Mouse (Mus musculus) intestine, postnatal 0 days (tissue): ENCODE results near the gene Lgr5. TPM values are rescaled to one million over a fixed set of nuclear protein-coding genes. Genes with fewer than 3 reads are reported as not detected.

Experiments used
- ATAC-seq: fragments of 200-750 bp; cut with Nextera tagmentation; 2 replicates; pipeline ENCODE4 v1.8.0; 2017; ENCODE audit warnings: mild to moderate bottlenecking, moderate TSS enrichment, moderate library complexity
- H3K27ac ChIP-seq: fragments of 300-500 bp; sonication (generic); 2 replicates; pipeline ENCODE4 v1.5.1; 2014; ENCODE audit warnings: mild to moderate bottlenecking, low read depth, low read length, moderate library complexity
- H3K27me3 ChIP-seq: fragments of 300-500 bp; sonication (generic); replicated peaks from 2 replicates; pipeline ENCODE4 v1.6.1; 2014; ENCODE audit warnings: low read length, mixed read lengths; ENCODE audit not compliant: control insufficient read depth, insufficient read depth
- H3K36me3 ChIP-seq: fragments of 300-500 bp; sonication (generic); 2 replicates; pipeline ENCODE4 v1.6.1; 2014; ENCODE audit warnings: mild to moderate bottlenecking, moderate library complexity; ENCODE audit not compliant: control insufficient read depth, insufficient read depth
- H3K4me1 ChIP-seq: fragments of 300-500 bp; sonication (generic); replicated peaks from 2 replicates; pipeline ENCODE4 v1.6.1; 2014; ENCODE audit warnings: antibody characterized with exemption, low read length, mixed read lengths; ENCODE audit not compliant: control insufficient read depth, insufficient read depth
- H3K4me2 ChIP-seq: fragments of 300-500 bp; sonication (generic); replicated peaks from 2 replicates; pipeline ENCODE4 v1.6.1; 2014; ENCODE audit warnings: low read depth, mild to moderate bottlenecking, moderate library complexity
- H3K4me3 ChIP-seq: fragments of 300-500 bp; sonication (generic); 2 replicates; pipeline ENCODE4 v1.5.1; 2014; ENCODE audit warnings: low read depth, low read length
- H3K9ac ChIP-seq: fragments of 300-500 bp; sonication (generic); 2 replicates; pipeline ENCODE4 v1.6.1; 2014; ENCODE audit warnings: mild to moderate bottlenecking, low read depth, low read length
- H3K9me3 ChIP-seq: fragments of 300-500 bp; sonication (generic); 2 replicates; pipeline ENCODE4 v1.6.1; 2016; ENCODE audit warnings: mixed run types; ENCODE audit not compliant: control insufficient read depth
- CTCF ChIP-seq: sonication (generic); IDR thresholded peaks from 2 replicates; pipeline ENCODE4 v1.5.1; 2016; ENCODE audit warnings: low read depth, mild to moderate bottlenecking, control low read depth, antibody characterized with exemption, moderate library complexity
- WGBS: fragments of 180-500 bp; shearing (Covaris S2); extraction: QIAGEN DNeasy Blood & Tissue Kit; methylation state at CpG from one replicate; pipeline ENCODE4 v1.1.7; 2014; 5-methylcytosine and 5-hydroxymethylcytosine counted together
- polyA plus RNA-seq: library from polyadenylated mRNA; unstranded; fragments of >200 nt; fragmentation: Nextera tagmentation; extraction: Ambion mirVana; gene quantifications from 2 replicates; pipeline ENCODE4 v1.2.1, GENCODE M21; 2015

The Lgr5 gene
- polyA plus RNA-seq, 1 experiment from 2014 or later, result 2.5 TPM

GRCm38 (mm10) chr10:115617456-115618287 lies 30.1 kb upstream of the Lgr5 start:
- Histone ChIP-seq H3K4me1 (no peaks in the 10 kb centered on the region), H3K9ac (no peak overlapping the region), H3K36me3 (no peaks in the 10 kb centered on the region), H3K27me3 (no peaks in the 10 kb centered on the region), H3K9me3 (no peaks in the 10 kb centered on the region), H3K27ac (no peak overlapping the region), H3K4me2 (peak overlapping the region; percentile 49), H3K4me3 (0 out of 2 replicates have a peak overlapping the region, but pooled peaks have one; percentile 13)
- TF ChIP-seq CTCF, result peak; percentile 78
- peak; percentile 51; the same call in 1 of the 2 replicates for ATAC-seq
- 13% methylated on average over 13 of the region's 15 CpGs for WGBS

GRCm38 (mm10) chr10:115595748-115596147 lies 8.2 kb upstream of the Lgr5 start:
- H3K27ac ChIP-seq, result no peak overlapping the region
- no peaks in the 10 kb centered on the region for H3K27me3 ChIP-seq
- no peak for TF ChIP-seq CTCF
- no peaks in the 10 kb centered on the region for H3K9me3 ChIP-seq
- H3K4me3 ChIP-seq, result no peak overlapping the region
- no peak for ATAC-seq
- no peak overlapping the region for H3K4me2 ChIP-seq
- no peaks in the 10 kb centered on the region for H3K4me1 ChIP-seq
- no peak overlapping the region for H3K9ac ChIP-seq
- H3K36me3 ChIP-seq, result no peaks in the 10 kb centered on the region
- WGBS, result 94% methylated on average over 1 of the region's 1 CpGs

- Histone ChIP-seq H3K4me1 (no peaks in the 10 kb centered on the region), H3K9ac (no peak overlapping the region), H3K9me3 (no peaks in the 10 kb centered on the region), H3K27me3 (no peaks in the 10 kb centered on the region), H3K4me2 (no peak overlapping the region), H3K36me3 (no peaks in the 10 kb centered on the region), H3K27ac (no peak overlapping the region), H3K4me3 (no peak overlapping the region)
- no peak for ATAC-seq
- 86% methylated on average over 6 of the region's 6 CpGs for WGBS
- TF ChIP-seq CTCF, result no peak
These were observed 6.1 kb upstream of the Lgr5 start for GRCm38 (mm10) chr10:115593651-115594050.

GRCm38 (mm10) chr10:115593221-115593620 lies 5.6 kb upstream of the Lgr5 start:
- no peak for ATAC-seq
- no peaks in the 10 kb centered on the region for H3K9me3 ChIP-seq
- H3K36me3 ChIP-seq, result no peaks in the 10 kb centered on the region
- TF ChIP-seq CTCF, result no peak
- no peaks in the 10 kb centered on the region for H3K27me3 ChIP-seq
- no peak overlapping the region for H3K4me2 ChIP-seq
- WGBS, result 31% methylated on average over 11 of the region's 11 CpGs
- H3K27ac ChIP-seq, result no peak overlapping the region
- no peak overlapping the region for H3K4me3 ChIP-seq
- no peak overlapping the region for H3K9ac ChIP-seq
- no peaks in the 10 kb centered on the region for H3K4me1 ChIP-seq

GRCm38 (mm10) chr10:115587979-115588378 lies 399 bp upstream of the Lgr5 start:
- Histone ChIP-seq H3K27me3 (peaks cover 19% of the 10 kb centered on the region; the same call in 1 of the 2 replicates), H3K9ac (no peak overlapping the region)

GRCm38 (mm10) chr10:115586246-115587231 lies 1.0 kb downstream of the Lgr5 start:
- 1% methylated on average over 41 of the region's 41 CpGs for WGBS

More at GRCm38 (mm10) chr10:115587979-115588378, 399 bp upstream of the Lgr5 start:
- 2% methylated on average over 7 of the region's 7 CpGs for WGBS
- Histone ChIP-seq H3K4me2 (peak overlapping the region; percentile 85), H3K4me1 (no peaks in the 10 kb centered on the region; the same call in 1 of the 2 replicates), H3K9me3 (no peaks in the 10 kb centered on the region), H3K36me3 (no peaks in the 10 kb centered on the region), H3K27ac (no peak overlapping the region), H3K4me3 (peak overlapping the region; percentile 51)
- no peak for ATAC-seq
- TF ChIP-seq CTCF, result no peak

More at GRCm38 (mm10) chr10:115586246-115587231, 1.0 kb downstream of the Lgr5 start:
- Histone ChIP-seq H3K27me3 (peaks cover 19% of the 10 kb centered on the region; the same call in 1 of the 2 replicates), H3K9ac (no peak overlapping the region), H3K4me2 (peak overlapping the region; percentile 85), H3K4me3 (peak overlapping the region; percentile 51), H3K4me1 (no peaks in the 10 kb centered on the region; the same call in 1 of the 2 replicates), H3K27ac (no peak overlapping the region), H3K36me3 (no peaks in the 10 kb centered on the region), H3K9me3 (no peaks in the 10 kb centered on the region)
- no peak for TF ChIP-seq CTCF
- ATAC-seq, result peak; percentile 69
